Mouse (Mus musculus): ENCODE data around the gene Wdr66. TPM values are rescaled to one million over a fixed set of nuclear protein-coding genes. Genes with fewer than 3 reads are reported as not detected.

Wdr66 gene
- polyA plus RNA-seq, 1 experiment from 2014 or later: 11.9 TPM

GRCm38 (mm10) chr5:123298526-123298925, 46.6 kb downstream of the Wdr66 start:
- 91% methylated on average over 6 of the region's 6 CpGs for WGBS
- ATAC-seq (ENCODE audit: insufficient read depth, low FRiP score, low TSS enrichment): no peak

DNA sequence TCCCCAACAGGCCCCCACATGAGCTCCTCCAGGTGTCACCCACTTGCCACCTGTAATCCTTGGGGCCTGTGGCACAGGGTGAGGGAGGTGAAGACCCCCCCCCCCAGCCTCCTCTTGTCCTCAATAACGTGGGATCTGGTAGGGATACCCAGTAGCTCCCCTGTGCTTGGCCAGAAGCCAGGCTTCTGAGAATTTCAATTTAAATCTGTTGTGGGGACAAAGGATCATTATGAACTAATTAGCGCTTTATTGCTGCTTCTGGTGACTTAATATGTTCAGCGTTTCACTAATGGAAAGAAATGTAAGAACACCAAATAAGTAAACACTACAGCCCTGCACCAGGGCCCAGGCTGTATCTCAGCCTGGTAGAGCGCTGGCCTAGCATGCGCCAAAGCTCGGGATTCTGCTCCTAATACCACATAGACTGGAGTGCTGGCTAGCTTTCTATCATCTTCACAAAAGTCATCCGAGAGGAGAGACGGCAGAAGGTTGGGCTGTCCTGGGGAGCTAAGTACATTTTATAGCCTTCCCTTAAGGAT, 48.7 kb downstream of the Wdr66 start:
- no peak overlapping the region for H3K4me2 ChIP-seq (ENCODE audit: low read depth)
- H3K27ac ChIP-seq (ENCODE audit: low read depth, low read length): peak overlapping the region; percentile 35; the same call in 1 of the 2 replicates
- DNase-seq (ENCODE audit: low spot score): no peak
- no peak overlapping the region for H3K9ac ChIP-seq (ENCODE audit: low read length)
- H3K36me3 ChIP-seq (ENCODE audit: control insufficient read depth, insufficient read depth, low read length): no peaks in the 10 kb centered on the region
- 73% methylated on average over 8 of the region's 8 CpGs for WGBS
- H3K4me3 ChIP-seq (ENCODE audit: low read depth, low read length): no peak overlapping the region
- ATAC-seq (ENCODE audit: insufficient read depth, low FRiP score, low TSS enrichment): no peak
- H3K9me3 ChIP-seq (ENCODE audit: control insufficient read depth, low read length): no peaks in the 10 kb centered on the region
- H3K27me3 ChIP-seq (ENCODE audit: control insufficient read depth, insufficient read depth, low read length): peaks cover 2% of the 10 kb centered on the region; the same call in 1 of the 2 replicates
- H3K4me1 ChIP-seq (ENCODE audit: control insufficient read depth, insufficient read depth, low read length): peaks cover 7% of the 10 kb centered on the region; the same call in 1 of the 2 replicates

More at GRCm38 (mm10) chr5:123298526-123298925, 46.6 kb downstream of the Wdr66 start:
- no peak for DNase-seq (ENCODE audit: low spot score)
- H3K36me3 ChIP-seq (ENCODE audit: control insufficient read depth, insufficient read depth, low read length): no peaks in the 10 kb centered on the region
- H3K4me3 ChIP-seq (ENCODE audit: low read depth, low read length): no peak overlapping the region
- no peak overlapping the region for H3K27ac ChIP-seq (ENCODE audit: low read depth, low read length)
- H3K9ac ChIP-seq (ENCODE audit: low read length): no peak overlapping the region
- no peaks in the 10 kb centered on the region; the same call in 1 of the 2 replicates for H3K27me3 ChIP-seq (ENCODE audit: control insufficient read depth, insufficient read depth, low read length)
- peaks cover 7% of the 10 kb centered on the region; the same call in 1 of the 2 replicates for H3K4me1 ChIP-seq (ENCODE audit: control insufficient read depth, insufficient read depth, low read length)
- H3K9me3 ChIP-seq (ENCODE audit: control insufficient read depth, low read length): no peaks in the 10 kb centered on the region
- no peak overlapping the region for H3K4me2 ChIP-seq (ENCODE audit: low read depth)

DNA sequence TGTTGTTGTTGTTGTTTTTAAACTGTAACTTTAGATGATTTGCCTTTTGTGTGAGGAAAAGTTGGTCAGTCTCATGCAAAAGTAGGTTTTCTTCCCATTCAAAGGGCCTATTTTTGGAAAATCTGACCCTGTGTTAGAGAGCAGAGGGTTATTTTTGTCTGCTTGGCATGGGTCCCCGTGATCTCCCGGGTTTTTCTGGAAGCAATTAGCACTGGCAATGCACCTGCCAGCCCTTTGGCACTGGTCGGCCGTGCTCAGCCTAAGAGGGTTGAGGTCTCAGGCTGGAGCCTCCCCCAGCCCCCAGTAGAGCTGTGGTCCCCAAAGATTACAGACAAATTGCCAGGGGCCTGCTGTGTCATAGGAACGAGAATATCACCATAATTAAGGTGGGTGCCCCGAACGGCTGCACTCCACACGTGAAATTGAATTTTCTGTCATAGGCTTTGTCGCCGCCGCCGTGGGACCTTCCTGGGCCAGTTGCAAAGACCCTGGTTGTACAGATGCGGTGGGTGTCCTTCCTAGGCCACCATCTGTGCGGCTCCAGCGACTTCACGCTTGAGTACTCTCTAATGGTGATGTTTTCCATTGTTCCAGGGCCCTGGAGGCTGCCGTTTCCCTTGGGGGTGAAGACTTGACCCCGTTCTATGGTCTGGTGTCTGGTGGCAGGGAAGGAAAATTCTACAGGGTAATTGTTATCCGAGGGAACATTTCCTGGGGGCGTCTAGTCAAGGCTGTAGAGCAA, 50.0 kb downstream of the Wdr66 start:
- DNase-seq (ENCODE audit: low spot score) (peak; percentile 75), ATAC-seq (ENCODE audit: insufficient read depth, low FRiP score, low TSS enrichment) (0 out of 2 replicates have a peak, but pooled peaks have one; percentile 38)
- Histone ChIP-seq H3K4me2 (ENCODE audit: low read depth) (0 out of 2 replicates have a peak overlapping the region, but pooled peaks have one; percentile 7), H3K4me1 (ENCODE audit: control insufficient read depth, insufficient read depth, low read length) (peaks cover 7% of the 10 kb centered on the region; the same call in 1 of the 2 replicates), H3K36me3 (ENCODE audit: control insufficient read depth, insufficient read depth, low read length) (no peaks in the 10 kb centered on the region), H3K9me3 (ENCODE audit: control insufficient read depth, low read length) (no peaks in the 10 kb centered on the region), H3K4me3 (ENCODE audit: low read depth, low read length) (no peak overlapping the region), H3K27me3 (ENCODE audit: control insufficient read depth, insufficient read depth, low read length) (peaks cover 2% of the 10 kb centered on the region; the same call in 1 of the 2 replicates), H3K27ac (ENCODE audit: low read depth, low read length) (no peak overlapping the region), H3K9ac (ENCODE audit: low read length) (0 out of 2 replicates have a peak overlapping the region, but pooled peaks have one; percentile 11)
- WGBS: 38% methylated on average over 20 of the region's 20 CpGs

DNA sequence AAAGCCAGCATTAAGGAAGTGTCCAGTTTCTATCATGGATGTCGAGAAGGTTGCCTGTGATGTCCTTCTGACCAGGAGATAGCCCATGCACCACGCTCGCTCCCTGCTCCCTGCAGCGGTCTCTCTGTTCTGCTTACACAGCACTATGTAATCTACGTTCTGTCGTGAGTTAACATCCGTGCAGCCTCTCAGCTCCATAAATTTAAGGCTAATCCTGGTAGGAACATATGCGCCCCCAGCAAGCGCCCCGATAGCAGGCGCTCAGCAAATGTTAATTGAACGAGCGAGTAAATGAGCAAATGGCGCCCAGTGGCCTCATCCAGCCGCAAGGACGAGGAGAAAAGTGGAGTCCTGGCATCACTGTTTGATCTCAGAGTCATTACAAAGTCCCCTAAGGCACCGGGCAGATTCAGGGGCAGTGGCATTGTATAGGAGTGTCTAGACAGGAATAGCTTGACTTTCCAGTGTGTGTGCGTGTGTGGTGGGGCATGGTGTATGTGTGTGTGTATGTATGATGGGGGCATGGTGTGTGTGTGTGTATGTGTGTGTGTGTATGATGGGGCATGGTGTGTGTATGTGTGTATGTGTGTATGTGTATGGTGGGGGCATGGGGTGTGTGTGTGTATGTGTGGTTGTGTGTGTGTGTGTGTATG, 55.9 kb downstream of the Wdr66 start:
- DNase-seq (ENCODE audit: low spot score) (no peak), ATAC-seq (ENCODE audit: insufficient read depth, low FRiP score, low TSS enrichment) (no peak; the same call in 1 of the 2 replicates)
- Histone ChIP-seq H3K9ac (ENCODE audit: low read length) (no peak overlapping the region), H3K27ac (ENCODE audit: low read depth, low read length) (no peak overlapping the region), H3K4me2 (ENCODE audit: low read depth) (no peak overlapping the region), H3K36me3 (ENCODE audit: control insufficient read depth, insufficient read depth, low read length) (no peaks in the 10 kb centered on the region), H3K4me3 (ENCODE audit: low read depth, low read length) (no peak overlapping the region), H3K9me3 (ENCODE audit: control insufficient read depth, low read length) (no peaks in the 10 kb centered on the region), H3K4me1 (ENCODE audit: control insufficient read depth, insufficient read depth, low read length) (no peaks in the 10 kb centered on the region), H3K27me3 (ENCODE audit: control insufficient read depth, insufficient read depth, low read length) (0 out of 2 replicates have a peak, but pooled peaks cover 2% of the 10 kb centered on the region)
- WGBS: 50% methylated on average over 18 of the region's 18 CpGs

- Histone ChIP-seq H3K27me3 (ENCODE audit: control insufficient read depth, insufficient read depth, low read length) (no peaks in the 10 kb centered on the region), H3K9me3 (ENCODE audit: control insufficient read depth, low read length) (no peaks in the 10 kb centered on the region), H3K9ac (ENCODE audit: low read length) (no peak overlapping the region), H3K36me3 (ENCODE audit: control insufficient read depth, insufficient read depth, low read length) (no peaks in the 10 kb centered on the region), H3K4me2 (ENCODE audit: low read depth) (no peak overlapping the region), H3K4me1 (ENCODE audit: control insufficient read depth, insufficient read depth, low read length) (no peaks in the 10 kb centered on the region), H3K27ac (ENCODE audit: low read depth, low read length) (no peak overlapping the region), H3K4me3 (ENCODE audit: low read depth, low read length) (no peak overlapping the region)
- WGBS: 41% methylated on average over 10 of the region's 10 CpGs
- no peak for ATAC-seq (ENCODE audit: insufficient read depth, low FRiP score, low TSS enrichment)
- no peak for DNase-seq (ENCODE audit: low spot score)
Measured at GRCm38 (mm10) chr5:123309816-123310215, 57.9 kb downstream of the Wdr66 start.

GRCm38 (mm10) chr5:123310221-123310620, 58.3 kb downstream of the Wdr66 start:
- Histone ChIP-seq H3K9ac (ENCODE audit: low read length) (no peak overlapping the region), H3K27me3 (ENCODE audit: control insufficient read depth, insufficient read depth, low read length) (no peaks in the 10 kb centered on the region), H3K4me2 (ENCODE audit: low read depth) (no peak overlapping the region), H3K4me1 (ENCODE audit: control insufficient read depth, insufficient read depth, low read length) (no peaks in the 10 kb centered on the region), H3K9me3 (ENCODE audit: control insufficient read depth, low read length) (no peaks in the 10 kb centered on the region), H3K4me3 (ENCODE audit: low read depth, low read length) (no peak overlapping the region), H3K36me3 (ENCODE audit: control insufficient read depth, insufficient read depth, low read length) (no peaks in the 10 kb centered on the region), H3K27ac (ENCODE audit: low read depth, low read length) (no peak overlapping the region)
- 60% methylated on average over 7 of the region's 7 CpGs for WGBS
- DNase-seq (ENCODE audit: low spot score) (no peak), ATAC-seq (ENCODE audit: insufficient read depth, low FRiP score, low TSS enrichment) (no peak)

GRCm38 (mm10) chr5:123313058-123313630, 61.2 kb downstream of the Wdr66 start:
- Histone ChIP-seq H3K4me3 (ENCODE audit: low read depth, low read length) (no peak overlapping the region), H3K27ac (ENCODE audit: low read depth, low read length) (no peak overlapping the region), H3K4me2 (ENCODE audit: low read depth) (no peak overlapping the region), H3K9me3 (ENCODE audit: control insufficient read depth, low read length) (no peaks in the 10 kb centered on the region), H3K4me1 (ENCODE audit: control insufficient read depth, insufficient read depth, low read length) (no peaks in the 10 kb centered on the region), H3K27me3 (ENCODE audit: control insufficient read depth, insufficient read depth, low read length) (no peaks in the 10 kb centered on the region), H3K9ac (ENCODE audit: low read length) (no peak overlapping the region), H3K36me3 (ENCODE audit: control insufficient read depth, insufficient read depth, low read length) (no peaks in the 10 kb centered on the region)
- 58% methylated on average over 12 of the region's 12 CpGs for WGBS
- DNase-seq (ENCODE audit: low spot score): no peak
- no peak for ATAC-seq (ENCODE audit: insufficient read depth, low FRiP score, low TSS enrichment)

DNA sequence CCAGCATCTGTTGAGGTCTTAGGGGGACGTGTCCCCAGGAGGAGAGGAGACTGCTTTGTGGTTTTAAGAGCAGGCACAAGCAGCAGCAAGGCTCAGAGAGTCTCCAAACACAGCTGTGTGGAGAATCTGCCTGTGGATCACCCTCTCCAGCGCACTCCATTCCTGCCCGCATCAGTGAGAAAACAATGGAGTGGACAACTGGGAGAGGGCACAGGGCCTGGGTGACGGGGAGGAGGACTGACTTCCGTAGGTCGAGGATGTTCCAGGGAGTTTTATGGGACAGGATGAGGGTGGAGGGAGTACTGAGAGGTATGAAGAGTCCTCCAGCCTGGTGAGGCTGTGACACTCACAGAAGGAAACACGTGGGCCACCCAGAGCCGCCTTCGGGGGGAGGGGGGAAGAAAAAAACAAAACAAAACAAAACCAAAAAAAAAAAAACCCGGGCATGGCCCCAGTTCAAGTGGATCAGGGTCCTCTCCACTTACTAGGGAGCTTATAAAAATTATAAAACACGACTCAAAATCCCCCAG, 62.0 kb downstream of the Wdr66 start:
- ATAC-seq (ENCODE audit: insufficient read depth, low FRiP score, low TSS enrichment) (no peak), DNase-seq (ENCODE audit: low spot score) (no peak)
- WGBS: 39% methylated on average over 11 of the region's 11 CpGs
- Histone ChIP-seq H3K27me3 (ENCODE audit: control insufficient read depth, insufficient read depth, low read length) (no peaks in the 10 kb centered on the region), H3K4me1 (ENCODE audit: control insufficient read depth, insufficient read depth, low read length) (no peaks in the 10 kb centered on the region), H3K4me3 (ENCODE audit: low read depth, low read length) (no peak overlapping the region), H3K4me2 (ENCODE audit: low read depth) (no peak overlapping the region), H3K9ac (ENCODE audit: low read length) (no peak overlapping the region), H3K36me3 (ENCODE audit: control insufficient read depth, insufficient read depth, low read length) (no peaks in the 10 kb centered on the region), H3K9me3 (ENCODE audit: control insufficient read depth, low read length) (no peaks in the 10 kb centered on the region), H3K27ac (ENCODE audit: low read depth, low read length) (no peak overlapping the region)

Data from neural tube, embryonic 11.5 days (tissue).